Mouse (Mus musculus) megakaryocyte, embryonic 14.5 days (primary cell): ENCODE data around the gene Pcsk5.

ENCODE experiments used
- FLI1 ChIP-seq: IDR thresholded peaks from 2 replicates; pipeline ENCODE4 v1.6.1; 2012; ENCODE audit warnings: low read length, inconsistent platforms, mixed read lengths
- GATA1 ChIP-seq: IDR thresholded peaks from 3 replicates; pipeline ENCODE4 v1.6.1; 2012; ENCODE audit warnings: mixed read lengths, low read length, inconsistent platforms, borderline replicate concordance

GRCm38 (mm10) chr19:17471861-17472260 lies 365.6 kb downstream of the Pcsk5 start:
- TF ChIP-seq GATA1 = no peak
- TF ChIP-seq FLI1 = no peak
